Mouse (Mus musculus) heart, embryonic 13.5 days (tissue): ENCODE measurements at regions not wholly inside any gene's neighbourhood (a gene's known extent, or its start where the extent isn't known, plus 50 kb on each side); places are given as distances from the start of the nearest gene placed in this dataset.

Experiments
- ATAC-seq: fragments of 200-750 bp; cut with Nextera tagmentation; 2 replicates; pipeline ENCODE4 v1.8.0; 2017; ENCODE audit warnings: moderate TSS enrichment; ENCODE audit not compliant: insufficient number of reproducible peaks, low FRiP score, low TSS enrichment; ENCODE audit errors: extremely low read depth
- H3K27ac ChIP-seq: fragments of 300-500 bp; sonication (generic); replicated peaks from 2 replicates; pipeline ENCODE4 v1.5.1; 2015; ENCODE audit warnings: moderate library complexity, mild to moderate bottlenecking, inconsistent platforms
- H3K27me3 ChIP-seq: fragments of 300-500 bp; sonication (generic); replicated peaks from 2 replicates; pipeline ENCODE4 v1.6.1; 2015; ENCODE audit warnings: mild to moderate bottlenecking, inconsistent platforms
- H3K36me3 ChIP-seq: fragments of 300-500 bp; sonication (generic); 2 replicates; pipeline ENCODE4 v1.6.1; 2015; ENCODE audit warnings: mild to moderate bottlenecking, inconsistent platforms
- H3K4me1 ChIP-seq: fragments of 300-500 bp; sonication (generic); 2 replicates; pipeline ENCODE4 v1.6.1; 2015; ENCODE audit warnings: inconsistent platforms
- H3K4me2 ChIP-seq: fragments of 300-500 bp; sonication (generic); 2 replicates; pipeline ENCODE4 v1.6.1; 2015; ENCODE audit warnings: inconsistent platforms, mild to moderate bottlenecking, moderate library complexity
- H3K4me3 ChIP-seq: fragments of 300-500 bp; sonication (generic); 2 replicates; pipeline ENCODE4 v1.5.1; 2015; ENCODE audit warnings: moderate library complexity, mild to moderate bottlenecking, inconsistent platforms
- H3K9ac ChIP-seq: fragments of 300-500 bp; sonication (generic); 2 replicates; pipeline ENCODE4 v1.6.1; 2015; ENCODE audit warnings: inconsistent platforms, mild to moderate bottlenecking, moderate library complexity
- H3K9me3 ChIP-seq: fragments of 300-500 bp; sonication (generic); 2 replicates; pipeline ENCODE4 v1.6.1; 2016; ENCODE audit warnings: inconsistent platforms
- WGBS: fragments of 180-500 bp; shearing (Covaris S2); methylation state at CpG from one replicate; pipeline ENCODE4 v1.1.7; 2015; ENCODE audit warnings: mixed read lengths; 5-methylcytosine and 5-hydroxymethylcytosine counted together

DNA sequence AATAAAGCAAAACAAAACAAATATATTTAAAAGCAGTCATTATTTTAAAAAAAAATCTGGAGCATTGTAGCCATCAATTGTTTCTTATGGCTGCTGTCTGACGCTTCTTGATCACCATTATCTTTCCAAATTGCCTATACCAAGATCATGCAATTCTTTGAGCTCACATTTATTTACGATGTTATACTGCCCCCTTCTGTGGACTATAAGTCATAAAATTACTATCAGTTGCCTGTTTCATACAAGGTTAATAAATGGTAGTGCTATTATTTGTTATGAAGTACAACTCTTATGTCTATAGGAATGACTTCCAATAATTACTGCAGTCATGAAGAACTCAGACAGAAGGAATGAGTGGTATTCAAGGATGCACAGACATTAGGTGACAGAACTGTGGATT lies 57.3 kb upstream of the Eda2r start:
- Histone ChIP-seq H3K27me3 (no peaks in the 10 kb centered on the region), H3K9me3 (no peaks in the 10 kb centered on the region), H3K4me3 (no peak overlapping the region), H3K4me1 (no peaks in the 10 kb centered on the region), H3K9ac (no peak overlapping the region), H3K27ac (no peak overlapping the region), H3K4me2 (no peak overlapping the region), H3K36me3 (no peaks in the 10 kb centered on the region)
- 41% methylated on average over 2 of the region's 2 CpGs for WGBS
- no peak for ATAC-seq

GRCm38 (mm10) chrX:97431391-97431803 lies 54.4 kb upstream of the Eda2r start:
- Histone ChIP-seq H3K4me2 (peak overlapping the region; percentile 52), H3K4me3 (peak overlapping the region; percentile 53), H3K36me3 (no peaks in the 10 kb centered on the region), H3K9me3 (no peaks in the 10 kb centered on the region), H3K4me1 (no peaks in the 10 kb centered on the region), H3K9ac (peak overlapping the region; percentile 74), H3K27me3 (no peaks in the 10 kb centered on the region), H3K27ac (no peak overlapping the region)
- ATAC-seq: no peak
- 12% methylated on average over 6 of the region's 6 CpGs for WGBS
